Mouse (Mus musculus): ENCODE measurements around the gene a. TPM values are rescaled to one million over a fixed set of nuclear protein-coding genes. Genes with fewer than 3 reads are reported as not detected.
A peak's percentile ranks its signal among the peaks of the same experiment; 100 is the strongest.

The a gene
- polyA plus RNA-seq, 1 experiment from 2014 or later: not detected

DNA sequence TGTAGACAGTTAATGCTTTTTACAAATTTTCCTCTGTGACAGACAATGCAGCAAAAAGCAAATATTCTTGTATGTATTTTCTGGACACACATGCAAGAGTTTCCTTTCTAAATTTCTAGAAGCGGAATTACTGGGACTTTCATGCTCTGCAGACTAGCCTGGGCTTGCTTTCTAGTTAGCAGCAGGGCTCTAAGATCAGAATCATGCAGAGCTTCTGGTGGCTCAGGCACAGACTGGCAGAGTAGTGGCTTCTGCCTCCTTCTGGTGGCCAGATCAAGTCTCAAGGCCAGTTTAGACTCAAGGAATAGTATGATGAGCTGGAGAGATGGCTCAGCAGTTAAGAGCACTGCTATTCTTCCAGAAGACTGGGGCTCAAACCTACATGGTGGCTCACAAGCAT lies 32.7 kb upstream of the a start:
- TF ChIP-seq CTCF (IDR thresholded peaks at IDR 0.05): no peak
- ATAC-seq (no peak), DNase-seq (ENCODE audit: low read depth, low spot score) (no peak)
- no peaks in the 10 kb centered on the region for H3K27me3 ChIP-seq
- ChIA-PET POLR2A (no interaction called here), CTCF (interaction anchor here (1.2 to 2.4 kb wide), 2 partner anchors 16 to 45 kb away, joined by 3 to 6 read pairs; no protein-coding TSS in a partner anchor)
- in situ Hi-C loops (cut with MboI; ENCODE audit: low pct_unique_long_range_greater_than_20kb): no loop called here

DNA sequence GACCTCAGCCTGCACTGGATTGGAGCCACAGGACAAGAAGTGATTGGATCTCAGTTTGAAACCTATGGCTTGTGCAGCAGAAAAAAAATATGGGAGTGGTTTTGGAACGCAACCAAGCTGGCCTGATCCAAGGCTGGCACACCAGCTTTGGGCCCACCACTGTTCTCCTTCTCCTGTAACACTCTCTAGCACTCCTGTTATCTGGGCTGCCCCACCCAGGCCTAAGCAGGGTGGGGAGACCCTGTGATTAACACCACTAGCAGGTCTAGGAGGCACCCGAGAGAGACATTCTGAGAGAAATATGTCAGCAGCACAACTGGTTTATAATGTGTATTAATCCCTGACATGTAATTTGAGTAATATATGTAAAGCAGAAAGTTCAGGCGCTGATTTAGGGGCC lies 28.0 kb upstream of the a start:
- in situ Hi-C loops (cut with MboI; ENCODE audit: low pct_unique_long_range_greater_than_20kb): no loop called here
- ATAC-seq (no peak), DNase-seq (ENCODE audit: low read depth, low spot score) (no peak)
- no peaks in the 10 kb centered on the region for H3K27me3 ChIP-seq
- no peak for TF ChIP-seq CTCF (IDR thresholded peaks at IDR 0.05)
- CTCF ChIA-PET: no interaction called here
- POLR2A ChIA-PET: no interaction called here

DNA sequence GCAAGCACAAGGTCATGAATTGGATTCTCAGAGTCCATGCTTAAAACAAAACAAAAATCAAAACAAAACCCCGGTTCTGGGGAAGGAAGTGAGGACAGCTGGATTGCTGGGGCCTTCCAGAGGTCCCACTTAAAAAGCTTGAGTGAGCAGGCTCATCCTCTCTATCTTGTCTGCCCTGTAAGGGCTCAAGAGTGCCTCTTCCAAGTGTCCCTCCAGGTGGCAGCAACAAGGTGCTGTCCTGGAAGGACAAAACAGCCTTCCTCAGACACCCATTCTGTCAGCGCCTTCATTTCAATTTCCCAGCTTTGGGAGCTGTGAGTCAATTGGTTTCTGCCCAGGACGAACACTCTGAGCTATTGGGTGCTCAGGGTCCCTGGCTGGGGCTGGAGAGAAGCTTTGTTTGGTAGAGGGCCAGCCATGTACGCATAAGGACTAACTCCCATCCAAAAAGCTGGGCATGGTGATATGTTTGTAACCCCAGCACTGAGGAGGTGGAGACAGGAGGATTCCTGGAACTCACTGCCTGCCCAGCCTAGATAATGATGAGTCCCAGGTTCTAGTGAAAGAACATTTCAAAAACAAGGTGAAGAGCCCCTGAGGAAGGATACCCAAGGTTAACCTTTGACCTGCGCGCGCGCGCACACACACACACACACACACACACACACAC lies 26.2 kb upstream of the a start:
- in situ Hi-C loops (cut with MboI; ENCODE audit: low pct_unique_long_range_greater_than_20kb): no loop called here
- no peaks in the 10 kb centered on the region for H3K27me3 ChIP-seq
- ChIA-PET POLR2A (no interaction called here), CTCF (interaction anchor here (1.1 kb wide), 2 partner anchors 9 to 69 kb away, joined by 3 read pairs; no protein-coding TSS in a partner anchor)
- ATAC-seq: no peak
- DNase-seq (ENCODE audit: low read depth, low spot score): no peak
- no peak for TF ChIP-seq CTCF (IDR thresholded peaks at IDR 0.05)

DNA sequence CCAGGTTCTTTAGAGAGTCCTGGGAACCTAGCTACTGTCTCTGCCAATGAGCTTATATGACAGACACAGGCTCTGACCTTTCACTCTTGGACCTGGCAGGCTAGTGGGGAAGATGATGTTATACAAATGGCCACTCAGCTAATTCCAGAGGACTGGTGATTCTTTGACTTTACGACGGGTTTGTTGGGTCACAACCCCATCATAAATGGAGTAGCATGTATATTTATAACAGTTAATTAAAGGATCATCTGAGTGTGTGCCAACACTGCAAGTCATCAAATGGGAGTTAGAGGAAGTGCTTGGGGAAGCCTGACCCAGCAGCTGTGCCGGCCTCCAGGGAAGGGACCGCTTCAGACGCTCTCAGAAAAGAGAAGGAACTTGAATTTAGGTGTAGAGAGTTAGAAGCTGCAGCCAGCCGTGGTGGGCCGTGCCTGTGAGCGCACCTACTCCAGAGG lies 25.6 kb upstream of the a start:
- ATAC-seq (peak; percentile 17), DNase-seq (ENCODE audit: low read depth, low spot score) (no peak)
- TF ChIP-seq CTCF (IDR thresholded peaks at IDR 0.05): no peak
- no peaks in the 10 kb centered on the region for H3K27me3 ChIP-seq
- in situ Hi-C loops (cut with MboI; ENCODE audit: low pct_unique_long_range_greater_than_20kb): no loop called here
- CTCF ChIA-PET: interaction anchor here (1.1 kb wide), 1 partner anchor 68 kb away, joined by 3 read pairs; no protein-coding TSS in a partner anchor
- POLR2A ChIA-PET: interaction anchor here (0.6 kb wide), 1 partner anchor 207 kb away, joined by 3 read pairs; no protein-coding TSS in a partner anchor

DNA sequence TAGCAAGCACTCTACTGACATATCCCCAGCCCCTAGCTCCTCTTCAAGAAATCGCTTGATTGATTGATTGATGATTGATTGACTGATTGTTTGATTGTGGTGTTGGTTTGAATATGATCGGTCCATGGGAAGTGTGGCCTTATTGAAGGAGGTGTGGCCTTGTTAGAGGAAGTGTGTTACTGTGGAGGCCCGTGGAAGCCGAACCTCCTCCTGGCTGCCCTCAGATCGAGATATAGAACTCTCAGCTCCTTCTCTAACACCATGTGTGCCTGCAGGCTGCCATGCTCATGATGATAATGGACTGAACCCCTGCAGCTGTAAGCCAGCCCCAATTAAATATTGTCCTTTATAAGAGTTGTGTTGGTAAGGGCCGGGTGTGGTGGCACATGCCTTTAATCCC lies 24.2 kb upstream of the a start:
- in situ Hi-C loops (cut with MboI; ENCODE audit: low pct_unique_long_range_greater_than_20kb): no loop called here
- POLR2A ChIA-PET: no interaction called here
- DNase-seq (ENCODE audit: low read depth, low spot score) (no peak), ATAC-seq (no peak)
- CTCF ChIA-PET: interaction anchor here (1.4 kb wide), 1 partner anchor 51 kb away, joined by 3 read pairs; no protein-coding TSS in a partner anchor
- no peaks in the 10 kb centered on the region for H3K27me3 ChIP-seq
- no peak for TF ChIP-seq CTCF (IDR thresholded peaks at IDR 0.05)

DNA sequence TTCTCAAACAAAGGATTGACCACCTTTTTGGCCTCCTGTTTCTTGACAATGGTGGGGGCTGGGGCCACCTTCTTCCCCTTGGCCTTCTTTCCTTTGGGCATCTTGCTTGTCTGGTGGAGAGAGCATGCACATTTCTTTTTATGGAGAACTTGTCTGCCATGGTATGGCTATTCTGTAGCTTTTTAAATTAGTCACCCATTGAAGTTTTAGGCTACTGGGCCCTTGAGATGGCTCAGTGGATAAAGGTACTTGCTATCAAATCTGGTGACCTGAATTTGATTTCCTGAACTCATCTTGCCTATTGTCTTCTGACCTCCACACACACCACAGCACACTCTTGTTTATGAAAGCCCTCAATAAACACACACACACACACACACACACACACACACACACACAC lies 21.3 kb upstream of the a start, which contains the start of gene Gm14214:
TSS of gene Gm14214 (minus strand) at position 101 of the 400 bp plus-strand sequence.
- CTCF ChIA-PET: no interaction called here
- in situ Hi-C loops (cut with MboI; ENCODE audit: low pct_unique_long_range_greater_than_20kb): loop anchor here (10.0 kb wide), 1 partner anchor 55 kb away; no protein-coding TSS in a partner anchor
- TF ChIP-seq CTCF (IDR thresholded peaks at IDR 0.05): no peak
- no peaks in the 10 kb centered on the region for H3K27me3 ChIP-seq
- POLR2A ChIA-PET: no interaction called here
- no peak for DNase-seq (ENCODE audit: low read depth, low spot score)
- no peak for ATAC-seq

DNA sequence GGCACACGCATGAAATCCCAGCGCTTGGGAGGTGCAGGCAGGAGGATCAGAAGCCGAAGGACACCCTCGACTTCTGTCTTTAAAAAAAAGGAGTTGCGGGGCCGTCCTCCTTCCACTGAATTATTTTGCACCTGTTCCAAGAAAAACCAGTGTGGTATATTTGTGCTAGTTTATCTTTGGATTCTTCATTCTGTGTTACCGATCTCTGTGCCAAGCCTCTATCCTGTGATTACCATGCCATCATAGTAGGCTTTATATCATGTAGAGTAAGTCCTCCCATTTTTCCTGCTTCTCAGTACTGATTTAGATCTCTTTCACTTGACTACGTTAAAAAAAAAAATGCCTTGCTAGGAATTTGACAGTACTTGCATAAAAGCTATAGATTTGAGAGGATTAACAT lies 19.6 kb upstream of the a start:
- ChIA-PET CTCF (no interaction called here), POLR2A (no interaction called here)
- TF ChIP-seq CTCF (IDR thresholded peaks at IDR 0.05): no peak
- in situ Hi-C loops (cut with MboI; ENCODE audit: low pct_unique_long_range_greater_than_20kb): loop anchor here (10.0 kb wide), 1 partner anchor 57 kb away; no protein-coding TSS in a partner anchor
- ATAC-seq (no peak), DNase-seq (ENCODE audit: low read depth, low spot score) (no peak)
- H3K27me3 ChIP-seq: no peaks in the 10 kb centered on the region

DNA sequence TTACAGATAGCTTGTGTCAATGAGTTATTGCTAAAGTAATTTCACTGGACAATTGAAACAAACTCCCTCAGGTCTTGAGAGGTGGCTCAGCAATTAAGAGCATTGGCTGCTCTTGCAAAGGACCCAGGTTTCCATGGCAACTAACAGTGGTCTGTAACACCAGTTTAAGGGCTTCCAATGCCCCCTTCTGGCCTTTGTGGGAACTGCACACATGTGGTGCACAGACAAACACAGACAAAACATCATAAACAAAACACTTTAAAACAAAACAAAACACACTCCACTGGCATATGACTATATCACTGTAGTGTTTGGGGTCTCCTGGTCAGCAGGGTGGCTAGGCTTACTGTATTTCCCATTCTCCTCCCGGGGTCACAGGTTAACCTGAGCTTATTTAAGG lies 17.2 kb upstream of the a start:
- ChIA-PET CTCF (interaction anchor here (0.6 to 1.0 kb wide), 2 partner anchors 15 to 80 kb away, joined by 3 read pairs; no protein-coding TSS in a partner anchor), POLR2A (no interaction called here)
- in situ Hi-C loops (cut with MboI; ENCODE audit: low pct_unique_long_range_greater_than_20kb): loop anchor here (10.0 kb wide), 1 partner anchor 59 kb away; no protein-coding TSS in a partner anchor
- peak; percentile 55 for TF ChIP-seq CTCF (IDR thresholded peaks at IDR 0.05)
- ATAC-seq (no peak), DNase-seq (ENCODE audit: low read depth, low spot score) (no peak)
- H3K27me3 ChIP-seq: no peaks in the 10 kb centered on the region

DNA sequence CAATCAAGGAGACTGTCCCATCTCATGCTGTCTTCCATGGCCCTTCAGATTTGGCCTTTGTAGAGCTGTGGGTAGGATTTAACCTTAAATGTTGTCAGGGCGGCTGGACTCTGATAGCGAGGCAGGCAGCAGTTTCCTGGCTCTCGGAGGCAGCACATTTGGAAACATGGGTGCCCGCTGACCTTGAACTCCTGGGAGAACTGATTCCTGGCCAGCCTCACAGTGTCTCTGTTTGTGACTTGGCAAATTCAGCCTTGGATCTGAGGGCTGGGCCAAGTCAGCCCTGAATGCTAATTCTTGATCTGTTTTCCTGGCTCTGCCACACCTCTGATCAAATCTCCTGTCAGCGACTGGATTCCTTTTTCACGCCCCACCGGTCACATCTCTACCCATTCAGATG lies 14.7 kb upstream of the a start:
- no peak for DNase-seq (ENCODE audit: low read depth, low spot score)
- in situ Hi-C loops (cut with MboI; ENCODE audit: low pct_unique_long_range_greater_than_20kb): loop anchor here (10.0 kb wide), 1 partner anchor 62 kb away; no protein-coding TSS in a partner anchor
- no peaks in the 10 kb centered on the region for H3K27me3 ChIP-seq
- no peak for TF ChIP-seq CTCF (IDR thresholded peaks at IDR 0.05)
- ChIA-PET CTCF (no interaction called here), POLR2A (no interaction called here)
- ATAC-seq: no peak

DNA sequence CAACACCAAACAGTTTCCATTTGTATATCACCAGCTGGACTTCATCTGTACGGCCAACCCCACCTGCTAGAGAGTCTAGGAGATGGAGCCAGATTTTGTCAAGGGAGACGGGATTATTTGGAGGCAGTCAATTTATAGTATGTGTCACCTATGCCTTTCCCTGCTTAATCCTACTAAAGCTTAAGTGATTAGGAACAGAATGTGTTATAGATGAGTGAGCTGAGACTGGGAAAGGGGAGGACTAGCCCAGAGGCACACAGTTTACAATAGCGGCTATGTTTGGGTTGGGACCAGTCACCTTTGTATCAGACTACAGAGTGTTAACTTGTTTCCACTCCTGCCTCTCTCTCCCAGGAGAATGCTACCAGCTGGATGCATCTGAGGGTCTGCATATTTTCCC lies 11.6 kb upstream of the a start:
- CTCF ChIA-PET: no interaction called here
- POLR2A ChIA-PET: no interaction called here
- DNase-seq (ENCODE audit: low read depth, low spot score) (no peak), ATAC-seq (no peak)
- no peak for TF ChIP-seq CTCF (IDR thresholded peaks at IDR 0.05)
- no peaks in the 10 kb centered on the region for H3K27me3 ChIP-seq
- in situ Hi-C loops (cut with MboI; ENCODE audit: low pct_unique_long_range_greater_than_20kb): loop anchor here (10.0 kb wide), 1 partner anchor 65 kb away; no protein-coding TSS in a partner anchor

DNA sequence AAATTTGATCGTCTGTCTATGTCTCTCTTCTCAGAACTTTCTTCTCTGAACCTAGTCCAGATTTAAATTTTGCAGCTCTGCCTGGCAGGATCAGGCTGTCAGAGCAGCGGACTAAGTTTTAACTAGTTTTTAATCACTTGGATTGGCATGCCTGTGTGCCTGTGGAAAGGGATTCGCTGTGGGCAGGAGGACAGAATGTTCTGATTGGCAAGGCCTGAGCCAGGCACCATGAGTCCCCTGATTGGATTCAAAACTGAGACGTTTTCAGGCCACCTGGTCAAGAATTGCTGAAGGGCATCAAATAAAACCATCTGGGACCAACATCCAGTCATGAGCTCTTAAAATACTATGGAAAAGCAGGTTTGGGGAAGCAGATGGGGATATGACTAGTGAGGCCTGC lies 8.8 kb upstream of the a start:
- ChIA-PET POLR2A (no interaction called here), CTCF (no interaction called here)
- no peaks in the 10 kb centered on the region for H3K27me3 ChIP-seq
- in situ Hi-C loops (cut with MboI; ENCODE audit: low pct_unique_long_range_greater_than_20kb): no loop called here
- ATAC-seq (no peak), DNase-seq (ENCODE audit: low read depth, low spot score) (no peak)
- no peak for TF ChIP-seq CTCF (IDR thresholded peaks at IDR 0.05)

All from Patski (cell line).